Mouse (Mus musculus) forebrain, embryonic 13.5 days (tissue): ENCODE measurements around the gene Copg2. TPM values are rescaled to one million over a fixed set of nuclear protein-coding genes. Genes with fewer than 3 reads are reported as not detected.
"Not testable (repeated sequence)": the region's sequence is repeated elsewhere in the genome, so short reads cannot be mapped to it uniquely, and the experiment has no call there.

Experiments
- ATAC-seq: fragments of 200-750 bp; cut with Nextera tagmentation; 2 replicates; pipeline ENCODE4 v1.8.0; 2017
- H3K27ac ChIP-seq: fragments of 300-500 bp; sonication (generic); 2 replicates; pipeline ENCODE4 v1.5.1; 2015; ENCODE audit warnings: inconsistent platforms, mild to moderate bottlenecking, moderate library complexity
- H3K27me3 ChIP-seq: fragments of 300-500 bp; sonication (generic); 2 replicates; pipeline ENCODE4 v1.6.1; 2015; ENCODE audit warnings: mild to moderate bottlenecking, inconsistent platforms
- H3K36me3 ChIP-seq: fragments of 300-500 bp; sonication (generic); 2 replicates; pipeline ENCODE4 v1.6.1; 2015; ENCODE audit warnings: mild to moderate bottlenecking, inconsistent platforms; ENCODE audit not compliant: poor library complexity, severe bottlenecking
- H3K4me1 ChIP-seq: fragments of 300-500 bp; sonication (generic); 2 replicates; pipeline ENCODE4 v1.6.1; 2015; ENCODE audit warnings: inconsistent platforms
- H3K4me2 ChIP-seq: fragments of 300-500 bp; sonication (generic); 2 replicates; pipeline ENCODE4 v1.6.1; 2015; ENCODE audit warnings: inconsistent platforms, mild to moderate bottlenecking, moderate library complexity
- H3K4me3 ChIP-seq: fragments of 300-500 bp; sonication (generic); 2 replicates; pipeline ENCODE4 v1.5.1; 2015; ENCODE audit warnings: mild to moderate bottlenecking, inconsistent platforms
- H3K9ac ChIP-seq: fragments of 300-500 bp; sonication (generic); 2 replicates; pipeline ENCODE4 v1.6.1; 2015; ENCODE audit warnings: mild to moderate bottlenecking, inconsistent platforms
- H3K9me3 ChIP-seq: fragments of 300-500 bp; sonication (generic); replicated peaks from 2 replicates; pipeline ENCODE4 v1.6.1; 2016; ENCODE audit warnings: inconsistent platforms
- WGBS: fragments of 180-500 bp; shearing (Covaris S2); methylation state at CpG from one replicate; pipeline ENCODE4 v1.1.7; 2015; 5-methylcytosine and 5-hydroxymethylcytosine counted together
- polyA plus RNA-seq: library from polyadenylated mRNA; unstranded; fragments of >200 nt; fragmentation: Nextera tagmentation; extraction: Ambion mirVana; gene quantifications from 2 replicates; pipeline ENCODE4 v1.2.1, GENCODE M21; 2015

Copg2 gene
- polyA plus RNA-seq, 1 experiment from 2014 or later, result 28.9 TPM

GRCm38 (mm10) chr6:30805053-30805752, 91.4 kb downstream of the Copg2 start:
- Histone ChIP-seq H3K27ac (no peak overlapping the region), H3K36me3 (peaks cover 39% of the 10 kb centered on the region), H3K4me3 (no peak overlapping the region), H3K27me3 (no peaks in the 10 kb centered on the region), H3K9me3 (no peaks in the 10 kb centered on the region), H3K9ac (no peak overlapping the region), H3K4me2 (no peak overlapping the region), H3K4me1 (no peaks in the 10 kb centered on the region)
- ATAC-seq, result peak; percentile 51; the same call in 1 of the 2 replicates
- WGBS, result 95% methylated on average over 5 of the region's 5 CpGs

GRCm38 (mm10) chr6:30804389-30805052, 92.1 kb downstream of the Copg2 start:
- WGBS, result 83% methylated on average over 6 of the region's 6 CpGs
- H3K4me1 ChIP-seq, H3K27ac ChIP-seq, H3K27me3 ChIP-seq, H3K9ac ChIP-seq, H3K4me2 ChIP-seq, H3K9me3 ChIP-seq, H3K4me3 ChIP-seq: not testable (repeated sequence)
- ATAC-seq, result peak; percentile 89
- H3K36me3 ChIP-seq, result peaks cover 36% of the 10 kb centered on the region

- 97% methylated on average over 6 of the region's 7 CpGs for WGBS
- not testable (repeated sequence) for H3K4me1 ChIP-seq
Observed at GRCm38 (mm10) chr6:30802915-30803314, 93.7 kb downstream of the Copg2 start.

GRCm38 (mm10) chr6:30751209-30751608, 145.4 kb downstream of the Copg2 start:
- Histone ChIP-seq H3K4me1 (0 out of 2 replicates have a peak, but pooled peaks cover 5% of the 10 kb centered on the region), H3K9ac (no peak overlapping the region), H3K36me3 (peaks cover 44% of the 10 kb centered on the region), H3K27me3 (no peaks in the 10 kb centered on the region), H3K4me3 (no peak overlapping the region), H3K9me3 (no peaks in the 10 kb centered on the region), H3K4me2 (no peak overlapping the region), H3K27ac (no peak overlapping the region)
- ATAC-seq, result no peak
- 84% methylated on average over 2 of the region's 2 CpGs for WGBS

More at GRCm38 (mm10) chr6:30802915-30803314, 93.7 kb downstream of the Copg2 start:
- not testable (repeated sequence) for H3K27me3 ChIP-seq, H3K9me3 ChIP-seq, H3K27ac ChIP-seq, H3K4me3 ChIP-seq, H3K9ac ChIP-seq, H3K4me2 ChIP-seq
- 0 out of 2 replicates have a peak, but pooled peaks have one; percentile 59 for ATAC-seq
- peaks cover 33% of the 10 kb centered on the region for H3K36me3 ChIP-seq

- WGBS, result 83% methylated on average over 6 of the region's 6 CpGs
- H3K4me2 ChIP-seq, result no peak overlapping the region
- H3K36me3 ChIP-seq, result peaks cover 49% of the 10 kb centered on the region
- H3K4me1 ChIP-seq, result 0 out of 2 replicates have a peak, but pooled peaks cover 8% of the 10 kb centered on the region
- no peak overlapping the region for H3K4me3 ChIP-seq
- no peaks in the 10 kb centered on the region for H3K9me3 ChIP-seq
- H3K9ac ChIP-seq, result no peak overlapping the region
- H3K27me3 ChIP-seq, result no peaks in the 10 kb centered on the region
- no peak overlapping the region for H3K27ac ChIP-seq
- no peak for ATAC-seq
Observed at GRCm38 (mm10) chr6:30750482-30750881, 146.1 kb downstream of the Copg2 start.

- Histone ChIP-seq H3K4me3 (no peak overlapping the region), H3K27ac (no peak overlapping the region), H3K4me1 (peaks cover 13% of the 10 kb centered on the region; the same call in 1 of the 2 replicates), H3K36me3 (peaks cover 55% of the 10 kb centered on the region), H3K9ac (no peak overlapping the region), H3K9me3 (no peaks in the 10 kb centered on the region), H3K27me3 (no peaks in the 10 kb centered on the region), H3K4me2 (no peak overlapping the region)
- no peak for ATAC-seq
- 71% methylated on average over 1 of the region's 1 CpGs for WGBS
Observed at GRCm38 (mm10) chr6:30749892-30750291, 146.7 kb downstream of the Copg2 start.

- H3K4me1 ChIP-seq, result peaks cover 15% of the 10 kb centered on the region; the same call in 1 of the 2 replicates
- no peaks in the 10 kb centered on the region for H3K27me3 ChIP-seq
- ATAC-seq, result no peak
- H3K36me3 ChIP-seq, result peaks cover 60% of the 10 kb centered on the region
- no peak overlapping the region for H3K4me2 ChIP-seq
- no peak overlapping the region for H3K27ac ChIP-seq
- H3K9me3 ChIP-seq, result no peaks in the 10 kb centered on the region
- no peak overlapping the region for H3K4me3 ChIP-seq
- WGBS, result 41% methylated on average over 2 of the region's 2 CpGs
- H3K9ac ChIP-seq, result no peak overlapping the region
Observed at GRCm38 (mm10) chr6:30749042-30749689, 147.4 kb downstream of the Copg2 start.

GRCm38 (mm10) chr6:30748358-30748910, 148.2 kb downstream of the Copg2 start:
- ATAC-seq, result no peak
- no peaks in the 10 kb centered on the region for H3K27me3 ChIP-seq
- H3K4me1 ChIP-seq, result peaks cover 15% of the 10 kb centered on the region; the same call in 1 of the 2 replicates
- H3K27ac ChIP-seq, result peak overlapping the region; percentile 48; the same call in 1 of the 2 replicates
- WGBS, result 73% methylated on average over 6 of the region's 6 CpGs
- H3K9ac ChIP-seq, result no peak overlapping the region
- H3K9me3 ChIP-seq, result no peaks in the 10 kb centered on the region
- H3K4me3 ChIP-seq, result no peak overlapping the region
- no peak overlapping the region for H3K4me2 ChIP-seq
- H3K36me3 ChIP-seq, result peaks cover 68% of the 10 kb centered on the region

GRCm38 (mm10) chr6:30747631-30748357, 148.8 kb downstream of the Copg2 start:
- H3K27ac ChIP-seq, result no peak overlapping the region
- ATAC-seq, result no peak

GRCm38 (mm10) chr6:30745591-30745990, 151.0 kb downstream of the Copg2 start:
- Histone ChIP-seq H3K4me1 (peaks cover 15% of the 10 kb centered on the region; the same call in 1 of the 2 replicates), H3K9me3 (no peaks in the 10 kb centered on the region), H3K9ac (no peak overlapping the region), H3K36me3 (peaks cover 83% of the 10 kb centered on the region), H3K4me2 (no peak overlapping the region), H3K27me3 (no peaks in the 10 kb centered on the region), H3K27ac (no peak overlapping the region), H3K4me3 (no peak overlapping the region)
- ATAC-seq, result no peak
- WGBS, result 60% methylated on average over 7 of the region's 7 CpGs

More at GRCm38 (mm10) chr6:30747631-30748357, 148.8 kb downstream of the Copg2 start:
- Histone ChIP-seq H3K9ac (no peak overlapping the region), H3K4me1 (peaks cover 15% of the 10 kb centered on the region; the same call in 1 of the 2 replicates), H3K9me3 (no peaks in the 10 kb centered on the region), H3K4me3 (no peak overlapping the region), H3K27me3 (no peaks in the 10 kb centered on the region), H3K4me2 (no peak overlapping the region), H3K36me3 (peaks cover 74% of the 10 kb centered on the region)
- WGBS, result 69% methylated on average over 7 of the region's 7 CpGs

GRCm38 (mm10) chr6:30744846-30745245, 151.7 kb downstream of the Copg2 start:
- WGBS, result 79% methylated on average over 10 of the region's 10 CpGs

More at GRCm38 (mm10) chr6:30744846-30745245, 151.7 kb downstream of the Copg2 start:
- peaks cover 15% of the 10 kb centered on the region; the same call in 1 of the 2 replicates for H3K4me1 ChIP-seq
- H3K27ac ChIP-seq, result peak overlapping the region; percentile 35; the same call in 1 of the 2 replicates
- ATAC-seq, result no peak
- no peaks in the 10 kb centered on the region for H3K9me3 ChIP-seq
- peaks cover 79% of the 10 kb centered on the region for H3K36me3 ChIP-seq
- no peaks in the 10 kb centered on the region for H3K27me3 ChIP-seq
- H3K4me2 ChIP-seq, result no peak overlapping the region
- no peak overlapping the region for H3K4me3 ChIP-seq
- H3K9ac ChIP-seq, result no peak overlapping the region
